Mouse (Mus musculus) erythroblast, embryonic 14.5 days (primary cell): Measurements from ENCODE around the gene Pik3c2a. TPM values are rescaled to one million over a fixed set of nuclear protein-coding genes. Genes with fewer than 3 reads are reported as not detected.
A peak's percentile ranks its signal among the peaks of the same experiment; 100 is the strongest.

Source experiments
- H3K27me3 ChIP-seq: 2 replicates; pipeline ENCODE4 v1.6.1; 2012; ENCODE audit warnings: inconsistent platforms; ENCODE audit not compliant: control insufficient read depth
- H3K36me3 ChIP-seq: 2 replicates; pipeline ENCODE4 v1.6.1; 2012; ENCODE audit warnings: mild to moderate bottlenecking, inconsistent platforms; ENCODE audit not compliant: control insufficient read depth
- H3K4me1 ChIP-seq: 2 replicates; pipeline ENCODE4 v1.6.1; 2012; ENCODE audit warnings: inconsistent platforms; ENCODE audit not compliant: control insufficient read depth
- H3K4me3 ChIP-seq: replicated peaks from 2 replicates; pipeline ENCODE3; 2012; ENCODE audit warnings: moderate library complexity, mild to moderate bottlenecking, inconsistent platforms
- H3K9me3 ChIP-seq: 2 replicates; pipeline ENCODE4 v1.6.1; 2012; ENCODE audit warnings: low read length, inconsistent platforms, mixed read lengths; ENCODE audit not compliant: control insufficient read depth
- GATA1 ChIP-seq: IDR thresholded peaks from 2 replicates; pipeline ENCODE4 v1.6.1; 2012; ENCODE audit warnings: low read length, inconsistent platforms, mixed read lengths
- TAL1 ChIP-seq: IDR thresholded peaks from 3 replicates; pipeline ENCODE4 v1.6.1; 2012; ENCODE audit warnings: low read length, inconsistent platforms, mixed read lengths
- polyA plus RNA-seq: library from polyadenylated mRNA; stranded (reverse); fragments of >175 nt; gene quantifications from 2 replicates; pipeline ENCODE4 v1.2.3, GENCODE M21; 2012

The Pik3c2a gene
- polyA plus RNA-seq, 1 experiment: not detected

- H3K9me3 ChIP-seq: no peaks in the 10 kb centered on the region
- peaks cover 37% of the 10 kb centered on the region for H3K4me1 ChIP-seq
- peaks cover 55% of the 10 kb centered on the region for H3K36me3 ChIP-seq
- no peaks in the 10 kb centered on the region for H3K27me3 ChIP-seq
- peak overlapping the region; percentile 87 for H3K4me3 ChIP-seq
- TF ChIP-seq GATA1 (no peak), TAL1 (no peak)
These were observed 108.6 kb downstream of the Pik3c2a start for GRCm38 (mm10) chr7:116334669-116335038.

GRCm38 (mm10) chr7:116333713-116334668 is 109.3 kb downstream of the Pik3c2a start, which contains the start of gene Rps13:
Gene Rps13 (minus strand): TSS chr7:116334195.
- Histone ChIP-seq H3K27me3 (no peaks in the 10 kb centered on the region), H3K36me3 (peaks cover 52% of the 10 kb centered on the region), H3K4me3 (peak within 1 kb of the TSS; percentile 87), H3K9me3 (no peaks in the 10 kb centered on the region), H3K4me1 (peaks cover 37% of the 10 kb centered on the region)
- TF ChIP-seq GATA1 (no peak), TAL1 (no peak)

GRCm38 (mm10) chr7:116331246-116331645 is 112.0 kb downstream of the Pik3c2a start:
- H3K9me3 ChIP-seq: no peaks in the 10 kb centered on the region
- H3K4me3 ChIP-seq: no peak overlapping the region
- peaks cover 32% of the 10 kb centered on the region for H3K4me1 ChIP-seq
- H3K36me3 ChIP-seq: peaks cover 46% of the 10 kb centered on the region
- TF ChIP-seq GATA1: no peak
- TF ChIP-seq TAL1: no peak
- H3K27me3 ChIP-seq: no peaks in the 10 kb centered on the region

- no peak for TF ChIP-seq GATA1
- no peak for TF ChIP-seq TAL1
- no peaks in the 10 kb centered on the region for H3K27me3 ChIP-seq
- no peaks in the 10 kb centered on the region for H3K9me3 ChIP-seq
- no peak overlapping the region for H3K4me3 ChIP-seq
- H3K4me1 ChIP-seq: peaks cover 25% of the 10 kb centered on the region
- H3K36me3 ChIP-seq: peaks cover 46% of the 10 kb centered on the region
These were observed 113.4 kb downstream of the Pik3c2a start for GRCm38 (mm10) chr7:116329858-116330257.

GRCm38 (mm10) chr7:116328777-116329176 is 114.5 kb downstream of the Pik3c2a start:
- TF ChIP-seq TAL1 (no peak), GATA1 (no peak)
- Histone ChIP-seq H3K27me3 (no peaks in the 10 kb centered on the region), H3K4me3 (no peak overlapping the region), H3K4me1 (peaks cover 20% of the 10 kb centered on the region), H3K36me3 (peaks cover 46% of the 10 kb centered on the region), H3K9me3 (no peaks in the 10 kb centered on the region)

GRCm38 (mm10) chr7:116327901-116328300 is 115.3 kb downstream of the Pik3c2a start:
- no peak for TF ChIP-seq GATA1
- no peak for TF ChIP-seq TAL1
- H3K27me3 ChIP-seq: no peaks in the 10 kb centered on the region
- no peak overlapping the region for H3K4me3 ChIP-seq
- peaks cover 17% of the 10 kb centered on the region for H3K4me1 ChIP-seq
- peaks cover 43% of the 10 kb centered on the region for H3K36me3 ChIP-seq
- no peaks in the 10 kb centered on the region for H3K9me3 ChIP-seq

- TF ChIP-seq TAL1: no peak
- TF ChIP-seq GATA1: no peak
- Histone ChIP-seq H3K4me3 (no peak overlapping the region), H3K9me3 (no peaks in the 10 kb centered on the region), H3K36me3 (peaks cover 2% of the 10 kb centered on the region), H3K27me3 (no peaks in the 10 kb centered on the region), H3K4me1 (peaks cover 4% of the 10 kb centered on the region)
These were observed 119.8 kb downstream of the Pik3c2a start for GRCm38 (mm10) chr7:116323331-116323964.

GRCm38 (mm10) chr7:116309456-116309855 is 133.8 kb downstream of the Pik3c2a start:
- no peaks in the 10 kb centered on the region for H3K36me3 ChIP-seq
- H3K4me1 ChIP-seq: peaks cover 26% of the 10 kb centered on the region
- peak overlapping the region; percentile 52 for H3K4me3 ChIP-seq
- TF ChIP-seq GATA1 (no peak), TAL1 (no peak)
- H3K27me3 ChIP-seq: peaks cover 50% of the 10 kb centered on the region
- no peaks in the 10 kb centered on the region; the same call in 1 of the 2 replicates for H3K9me3 ChIP-seq

- no peaks in the 10 kb centered on the region; the same call in 1 of the 2 replicates for H3K9me3 ChIP-seq
- TF ChIP-seq TAL1 (no peak), GATA1 (no peak)
These were observed 134.6 kb downstream of the Pik3c2a start for GRCm38 (mm10) chr7:116308632-116308991.

More at GRCm38 (mm10) chr7:116308632-116308991, 134.6 kb downstream of the Pik3c2a start:
- H3K36me3 ChIP-seq: no peaks in the 10 kb centered on the region
- peaks cover 50% of the 10 kb centered on the region for H3K27me3 ChIP-seq
- peaks cover 26% of the 10 kb centered on the region for H3K4me1 ChIP-seq
- H3K4me3 ChIP-seq: peak overlapping the region; percentile 74
